Mouse (Mus musculus): Measurements from ENCODE around the gene Galr3.

DNA sequence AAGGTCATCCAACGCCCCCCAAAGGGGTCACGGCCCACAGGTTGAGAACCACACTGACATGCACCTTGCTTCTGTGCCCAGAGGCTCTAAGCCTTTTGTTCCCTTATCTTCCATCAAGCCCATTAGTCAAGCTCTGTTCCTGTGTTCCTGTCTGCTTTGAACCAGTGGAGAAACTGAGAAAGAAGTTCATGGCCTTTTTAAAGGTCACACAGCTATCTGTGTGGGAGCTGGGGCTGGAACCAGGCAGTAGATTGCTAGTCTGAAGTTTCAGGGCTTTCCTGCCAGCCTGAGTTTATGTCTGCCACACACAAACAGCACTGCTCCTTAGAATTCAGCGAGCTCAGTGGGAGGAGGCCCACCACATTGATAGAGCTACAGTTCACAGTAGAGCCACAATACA, 38.6 kb upstream of the Galr3 start:
- no peak for TF ChIP-seq CTCF (IDR thresholded peaks at IDR 0.05; ENCODE audit: low read depth)
- no peak for TF ChIP-seq EP300 (IDR thresholded peaks at IDR 0.05; ENCODE audit: low read depth)

Data from heart, postnatal 0 days (tissue).